Mouse (Mus musculus) embryonic facial prominence, embryonic 12.5 days (tissue): ENCODE results near the gene Vmn1r3. TPM values are rescaled to one million over a fixed set of nuclear protein-coding genes. Genes with fewer than 3 reads are reported as not detected.
"Not testable (repeated sequence)": the region's sequence is repeated elsewhere in the genome, so short reads cannot be mapped to it uniquely, and the experiment has no call there.

ENCODE experiments used
- ATAC-seq: fragments of 200-750 bp; cut with Nextera tagmentation; 2 replicates; pipeline ENCODE4 v1.8.0; 2017; ENCODE audit not compliant: insufficient number of reproducible peaks, insufficient read depth, low FRiP score, low TSS enrichment
- H3K27ac ChIP-seq: fragments of 300-500 bp; sonication (generic); 2 replicates; pipeline ENCODE4 v1.5.1; 2016; ENCODE audit warnings: mild to moderate bottlenecking
- H3K27me3 ChIP-seq: fragments of 300-500 bp; sonication (generic); 2 replicates; pipeline ENCODE4 v1.6.1; 2016; ENCODE audit warnings: mild to moderate bottlenecking, moderate library complexity
- H3K36me3 ChIP-seq: fragments of 300-500 bp; sonication (generic); 2 replicates; pipeline ENCODE4 v1.6.1; 2016; ENCODE audit warnings: mild to moderate bottlenecking
- H3K4me1 ChIP-seq: fragments of 300-500 bp; sonication (generic); 2 replicates; pipeline ENCODE4 v1.6.1; 2016
- H3K4me2 ChIP-seq: fragments of 300-500 bp; sonication (generic); replicated peaks from 2 replicates; pipeline ENCODE4 v1.6.1; 2016; ENCODE audit warnings: mild to moderate bottlenecking, moderate library complexity
- H3K4me3 ChIP-seq: fragments of 300-500 bp; sonication (generic); 2 replicates; pipeline ENCODE4 v1.5.1; 2016; ENCODE audit warnings: mild to moderate bottlenecking
- H3K9ac ChIP-seq: fragments of 300-500 bp; sonication (generic); 2 replicates; pipeline ENCODE4 v1.6.1; 2016; ENCODE audit warnings: mild to moderate bottlenecking, moderate library complexity
- H3K9me3 ChIP-seq: fragments of 300-500 bp; sonication (generic); 2 replicates; pipeline ENCODE4 v1.6.1; 2016; ENCODE audit warnings: mild to moderate bottlenecking, moderate library complexity
- WGBS: fragments of 180-500 bp; shearing (Covaris S2); methylation state at CpG from one replicate; pipeline ENCODE4 v1.1.7; 2016; 5-methylcytosine and 5-hydroxymethylcytosine counted together
- polyA plus RNA-seq: library from polyadenylated mRNA; unstranded; fragments of >200 nt; fragmentation: Nextera tagmentation; extraction: Ambion mirVana; gene quantifications from 2 replicates; pipeline ENCODE4 v1.2.1, GENCODE M21; 2016

The Vmn1r3 gene
- not detected in 2 replicates for polyA plus RNA-seq

GRCm38 (mm10) chr4:3185258-3185657 is at the start of gene Vmn1r3:
Vmn1r3 (minus strand) TSS chr4:3185358.
- not testable (repeated sequence) for H3K27ac ChIP-seq, H3K27me3 ChIP-seq, ATAC-seq, H3K4me2 ChIP-seq, H3K4me1 ChIP-seq, H3K9ac ChIP-seq, H3K36me3 ChIP-seq, H3K4me3 ChIP-seq
- WGBS: 74% methylated on average over 1 of the region's 1 CpGs
- H3K9me3 ChIP-seq: peaks cover 17% of the 10 kb centered on the region

- Histone ChIP-seq H3K4me2 (no peak overlapping the region), H3K9ac (no peak overlapping the region), H3K27me3 (peaks cover 7% of the 10 kb centered on the region; the same call in 1 of the 2 replicates), H3K4me3 (no peak overlapping the region), H3K4me1 (no peaks in the 10 kb centered on the region), H3K27ac (no peak overlapping the region), H3K9me3 (peaks cover 23% of the 10 kb centered on the region), H3K36me3 (no peaks in the 10 kb centered on the region)
- WGBS: 68% methylated on average over 6 of the region's 6 CpGs
- ATAC-seq: no peak
These were observed 46.9 kb upstream of the Vmn1r3 start for GRCm38 (mm10) chr4:3232053-3232452.

- Histone ChIP-seq H3K36me3 (no peaks in the 10 kb centered on the region), H3K4me3 (peak overlapping the region; percentile 30), H3K27me3 (peaks cover 7% of the 10 kb centered on the region; the same call in 1 of the 2 replicates), H3K9me3 (peaks cover 25% of the 10 kb centered on the region), H3K4me1 (no peaks in the 10 kb centered on the region), H3K27ac (no peak overlapping the region), H3K9ac (no peak overlapping the region), H3K4me2 (peak overlapping the region; percentile 56)
- whole genome bisulfite sequencing: 6% methylated on average over 30 of the region's 48 CpGs
- ATAC-seq: no peak
These were observed 45.9 kb upstream of the Vmn1r3 start for GRCm38 (mm10) chr4:3230908-3231684.

GRCm38 (mm10) chr4:3229532-3229931 is 44.4 kb upstream of the Vmn1r3 start:
- H3K4me3 ChIP-seq: no peak overlapping the region
- H3K27ac ChIP-seq: no peak overlapping the region
- peak; percentile 47; the same call in 1 of the 2 replicates for ATAC-seq
- peaks cover 7% of the 10 kb centered on the region; the same call in 1 of the 2 replicates for H3K27me3 ChIP-seq
- H3K4me2 ChIP-seq: no peak overlapping the region
- no peaks in the 10 kb centered on the region for H3K36me3 ChIP-seq
- no peaks in the 10 kb centered on the region for H3K4me1 ChIP-seq
- peaks cover 37% of the 10 kb centered on the region for H3K9me3 ChIP-seq
- WGBS: 68% methylated on average over 4 of the region's 4 CpGs
- no peak overlapping the region for H3K9ac ChIP-seq

DNA sequence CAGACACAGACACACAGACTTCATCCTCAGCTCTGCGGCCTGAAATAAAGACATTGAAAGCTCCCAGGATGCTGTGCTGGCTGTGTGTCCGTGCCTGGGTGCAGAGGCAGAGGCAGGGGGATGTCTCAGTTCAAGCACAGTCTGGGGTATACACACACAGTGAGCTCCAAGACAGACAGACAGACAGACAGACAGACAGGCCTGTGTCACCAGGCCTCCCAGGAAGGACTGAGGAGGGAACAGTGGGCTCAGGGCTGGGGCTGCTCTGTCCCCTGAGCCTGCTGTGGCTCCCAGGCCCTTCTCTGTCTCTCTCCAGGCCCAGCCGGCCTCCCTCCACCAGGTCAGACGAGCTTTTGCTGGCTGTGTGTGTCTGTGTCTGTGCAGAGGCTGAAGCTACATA is 43.3 kb upstream of the Vmn1r3 start:
- no peaks in the 10 kb centered on the region for H3K4me1 ChIP-seq
- H3K9me3 ChIP-seq: peaks cover 37% of the 10 kb centered on the region
- no peak overlapping the region for H3K9ac ChIP-seq
- no peak overlapping the region for H3K4me3 ChIP-seq
- H3K27me3 ChIP-seq: peaks cover 7% of the 10 kb centered on the region; the same call in 1 of the 2 replicates
- 67% methylated on average over 4 of the region's 4 CpGs for WGBS
- no peak overlapping the region for H3K27ac ChIP-seq
- no peaks in the 10 kb centered on the region for H3K36me3 ChIP-seq
- peak; percentile 57 for ATAC-seq
- no peak overlapping the region for H3K4me2 ChIP-seq

DNA sequence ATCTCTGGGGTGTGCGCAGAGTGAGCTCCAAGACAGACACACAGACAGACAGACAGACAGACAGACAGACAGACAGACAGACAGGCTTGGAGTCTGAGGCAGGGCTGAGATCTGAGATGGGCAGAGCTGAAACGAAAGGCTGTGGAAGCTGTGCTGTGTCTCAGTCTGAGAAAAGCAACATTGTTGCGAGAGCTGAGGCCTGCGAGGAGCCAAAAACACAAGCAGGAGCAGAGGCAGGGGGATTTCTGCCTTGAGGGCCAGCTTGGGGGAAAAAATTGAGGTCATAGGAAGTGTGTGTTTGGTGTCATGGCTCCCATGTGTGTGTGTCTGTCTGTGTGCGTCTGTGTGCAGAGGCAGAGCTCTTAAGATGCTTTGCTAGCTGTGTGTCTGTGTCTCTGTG is 42.6 kb upstream of the Vmn1r3 start:
- H3K9me3 ChIP-seq: peaks cover 37% of the 10 kb centered on the region
- WGBS: 57% methylated on average over 5 of the region's 5 CpGs
- 0 out of 2 replicates have a peak, but pooled peaks have one; percentile 2 for ATAC-seq

DNA sequence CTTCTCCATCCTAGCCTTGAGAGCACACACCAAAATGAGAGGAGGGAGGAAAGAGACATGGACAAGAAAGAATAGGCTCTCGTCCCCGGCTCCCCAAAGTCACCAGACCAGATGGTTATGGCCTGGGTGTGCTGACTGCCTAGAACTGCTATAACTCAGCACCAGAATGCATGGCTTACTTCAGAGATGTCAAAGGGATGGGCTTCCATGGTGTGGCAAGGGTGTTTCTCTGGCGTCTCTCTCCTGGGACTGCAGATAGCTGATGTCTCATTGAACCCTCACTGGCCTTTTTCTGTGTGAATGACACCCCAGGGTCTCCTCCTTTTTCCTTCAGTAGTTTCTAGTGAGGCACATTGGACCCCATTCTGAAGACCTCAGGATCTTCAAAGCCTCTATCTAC is 41.3 kb upstream of the Vmn1r3 start:
- ATAC-seq: no peak
- no peak overlapping the region for H3K27ac ChIP-seq
- H3K4me1 ChIP-seq: no peaks in the 10 kb centered on the region
- 67% methylated on average over 3 of the region's 3 CpGs for whole genome bisulfite sequencing
- no peak overlapping the region for H3K4me2 ChIP-seq
- no peak overlapping the region for H3K9ac ChIP-seq
- H3K4me3 ChIP-seq: no peak overlapping the region
- H3K36me3 ChIP-seq: no peaks in the 10 kb centered on the region
- peaks cover 7% of the 10 kb centered on the region; the same call in 1 of the 2 replicates for H3K27me3 ChIP-seq
- peaks cover 32% of the 10 kb centered on the region for H3K9me3 ChIP-seq

More for the DNA sequence above, 42.6 kb upstream of the Vmn1r3 start:
- no peak overlapping the region for H3K9ac ChIP-seq
- no peak overlapping the region for H3K4me2 ChIP-seq
- H3K4me1 ChIP-seq: no peaks in the 10 kb centered on the region
- H3K27me3 ChIP-seq: peaks cover 7% of the 10 kb centered on the region; the same call in 1 of the 2 replicates
- no peak overlapping the region for H3K4me3 ChIP-seq
- no peak overlapping the region for H3K27ac ChIP-seq
- no peaks in the 10 kb centered on the region for H3K36me3 ChIP-seq

DNA sequence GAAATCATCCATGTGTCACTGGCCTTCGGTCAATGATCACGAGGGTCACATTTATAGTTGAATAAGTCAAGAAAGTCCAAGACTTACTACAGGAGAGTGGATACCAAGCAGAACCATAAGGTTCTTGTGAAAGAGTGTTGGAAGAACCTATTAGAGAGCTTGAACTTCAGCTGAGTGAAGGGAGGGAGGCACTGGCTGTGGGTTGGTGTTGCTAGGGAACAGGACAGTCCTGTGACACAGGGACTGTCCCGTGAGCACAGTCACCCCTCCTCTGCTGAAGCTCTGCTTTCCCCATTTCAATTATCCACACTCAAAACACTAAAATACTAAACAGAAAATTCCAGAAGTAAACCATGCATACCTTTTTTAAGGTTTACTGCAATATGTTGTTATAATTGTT is 40.3 kb upstream of the Vmn1r3 start:
- not testable (repeated sequence) for H3K4me3 ChIP-seq, H3K4me2 ChIP-seq, H3K27me3 ChIP-seq, ATAC-seq, H3K4me1 ChIP-seq, H3K27ac ChIP-seq, H3K36me3 ChIP-seq, H3K9ac ChIP-seq
- peaks cover 32% of the 10 kb centered on the region for H3K9me3 ChIP-seq
- 59% methylated on average over 3 of the region's 3 CpGs for WGBS

GRCm38 (mm10) chr4:3224848-3225247 is 39.7 kb upstream of the Vmn1r3 start:
- not testable (repeated sequence) for H3K4me1 ChIP-seq, H3K36me3 ChIP-seq, H3K27ac ChIP-seq, ATAC-seq, H3K27me3 ChIP-seq, H3K4me2 ChIP-seq, H3K4me3 ChIP-seq, H3K9ac ChIP-seq
- WGBS: 44% methylated on average over 3 of the region's 3 CpGs
- peaks cover 31% of the 10 kb centered on the region for H3K9me3 ChIP-seq

DNA sequence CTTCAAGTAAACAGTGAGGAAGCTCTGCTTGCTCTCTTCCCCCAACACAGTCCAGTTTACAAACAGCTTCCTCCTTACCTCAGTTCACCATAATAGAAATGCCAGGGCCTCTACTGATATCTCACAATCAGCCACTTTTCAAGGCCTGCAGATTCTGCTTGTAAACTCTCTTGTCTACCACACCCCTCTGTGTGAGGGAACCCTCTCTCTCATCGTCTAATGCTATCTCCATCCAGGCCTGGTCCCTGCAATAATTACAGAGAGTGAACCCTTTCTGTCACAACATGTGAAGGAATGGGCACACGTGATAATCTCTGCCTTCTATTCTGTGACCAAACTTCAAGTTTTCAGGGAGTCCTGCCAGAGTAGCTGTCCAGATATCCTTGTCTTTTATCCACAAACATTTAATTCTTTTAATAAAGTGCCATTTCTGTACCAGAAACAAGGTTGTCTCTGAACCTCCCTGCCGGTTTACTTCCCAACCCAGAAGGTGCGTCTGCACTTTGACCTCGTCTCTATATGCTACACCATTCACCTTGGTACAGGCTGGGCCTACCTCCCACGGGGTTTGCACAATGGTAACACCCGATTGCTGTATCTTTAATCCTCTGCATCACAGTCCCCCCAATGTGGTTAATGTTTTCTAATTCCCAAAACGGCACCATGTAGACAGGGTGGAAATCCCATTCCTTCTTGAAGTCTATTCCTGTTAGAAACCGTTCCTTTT is 38.5 kb upstream of the Vmn1r3 start:
- not testable (repeated sequence) for H3K27me3 ChIP-seq, H3K4me1 ChIP-seq, H3K36me3 ChIP-seq, H3K4me3 ChIP-seq, ATAC-seq, H3K27ac ChIP-seq, H3K4me2 ChIP-seq, H3K9ac ChIP-seq
- H3K9me3 ChIP-seq: peaks cover 23% of the 10 kb centered on the region
- WGBS: 74% methylated on average over 6 of the region's 9 CpGs

DNA sequence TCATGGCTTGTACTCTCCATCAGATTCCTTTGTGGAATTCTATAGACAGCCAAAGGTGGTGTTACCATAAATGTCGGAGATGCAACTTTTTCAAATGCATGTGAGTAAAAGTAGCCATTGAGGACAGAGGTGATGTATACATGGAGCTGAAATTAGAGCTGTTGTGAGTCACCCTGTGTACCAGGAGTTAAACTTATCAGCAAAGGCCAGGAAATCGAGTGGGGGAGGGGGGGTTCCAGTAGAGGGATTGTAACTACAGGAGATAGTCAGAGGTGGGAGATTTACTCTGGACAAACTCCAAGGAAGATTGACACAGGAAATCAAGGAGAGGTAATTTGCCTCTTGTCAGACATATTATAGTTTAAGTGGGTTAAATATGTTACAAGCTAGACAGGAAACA is 31.2 kb upstream of the Vmn1r3 start:
- not testable (repeated sequence) for H3K4me1 ChIP-seq, H3K27ac ChIP-seq, ATAC-seq, H3K9ac ChIP-seq, H3K4me3 ChIP-seq, H3K4me2 ChIP-seq, H3K36me3 ChIP-seq, H3K27me3 ChIP-seq, H3K9me3 ChIP-seq
- WGBS: 75% methylated on average over 2 of the region's 2 CpGs

DNA sequence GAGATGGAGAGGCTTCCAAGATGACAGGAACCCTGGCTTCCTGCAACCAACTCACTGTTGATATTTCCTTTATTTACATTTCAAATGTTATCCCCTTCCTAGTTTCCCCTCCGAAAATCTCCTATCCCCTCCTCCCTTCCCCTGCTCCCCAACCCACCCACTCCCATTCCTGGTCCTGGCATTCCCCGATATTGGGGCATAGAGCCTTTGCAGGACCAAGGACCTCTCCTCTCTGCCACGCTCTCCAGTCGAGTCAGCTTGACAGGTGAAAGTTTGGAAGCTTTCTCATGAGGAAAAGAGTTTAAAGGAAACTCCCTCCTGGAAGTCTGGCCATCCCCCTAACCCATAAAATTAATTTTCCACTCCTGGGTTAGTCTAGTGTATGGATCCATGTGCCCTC is 28.2 kb upstream of the Vmn1r3 start:
- not testable (repeated sequence) for H3K27me3 ChIP-seq, H3K4me1 ChIP-seq, H3K9ac ChIP-seq, H3K27ac ChIP-seq, H3K4me3 ChIP-seq, ATAC-seq, H3K4me2 ChIP-seq, H3K36me3 ChIP-seq, H3K9me3 ChIP-seq
- 85% methylated on average over 4 of the region's 4 CpGs for WGBS
